Mouse (Mus musculus): ENCODE measurements around the gene Dlgap4. TPM values are rescaled to one million over a fixed set of nuclear protein-coding genes. Genes with fewer than 3 reads are reported as not detected.

Dlgap4 gene
- polyA plus RNA-seq, 1 experiment, result 63.5 TPM

DNA sequence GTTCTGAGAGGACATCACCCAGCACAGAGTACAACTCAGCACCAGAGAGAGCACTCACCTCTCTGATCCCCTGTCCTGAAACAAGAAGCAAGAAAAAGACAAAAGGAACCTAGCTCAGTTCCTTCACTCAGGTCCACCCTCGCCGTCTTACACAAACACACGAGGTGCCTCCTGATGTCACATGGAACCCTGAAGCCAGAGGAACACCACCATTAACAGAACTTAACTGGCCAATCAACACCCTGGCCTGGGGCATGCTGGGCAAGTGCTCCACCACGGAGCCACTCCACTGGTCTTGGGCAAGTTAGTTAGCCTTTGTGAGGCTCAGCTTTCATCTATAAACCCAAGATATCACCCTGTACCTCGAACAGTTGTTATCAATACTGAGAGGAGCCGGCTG lies 193.4 kb downstream of the Dlgap4 start:
- TF ChIP-seq POLR2A (IDR thresholded peaks at IDR 0.05; ENCODE audit: borderline replicate concordance, control insufficient read depth, low read depth, low read length), result no peak
- TF ChIP-seq CTCF (IDR thresholded peaks at IDR 0.05; ENCODE audit: control insufficient read depth, insufficient read depth, low read length), result no peak
- WGBS, result 71% methylated on average over 6 of the region's 6 CpGs
- H3K27ac ChIP-seq (ENCODE audit: control insufficient read depth, insufficient read depth, low read depth, low read length, poor library complexity), result no peak overlapping the region
- no peaks in the 10 kb centered on the region; the same call in 1 of the 2 replicates for H3K4me1 ChIP-seq (ENCODE audit: control insufficient read depth, insufficient read depth, low read length)
- H3K4me3 ChIP-seq (replicated peaks; ENCODE audit: control insufficient read depth, low read depth, low read length), result no peak overlapping the region

GRCm38 (mm10) chr2:156809579-156809978 lies 196.1 kb downstream of the Dlgap4 start:
- no peak overlapping the region for H3K27ac ChIP-seq (ENCODE audit: control insufficient read depth, insufficient read depth, low read depth, low read length, poor library complexity)
- H3K4me3 ChIP-seq (replicated peaks; ENCODE audit: control insufficient read depth, low read depth, low read length), result no peak overlapping the region
- 0% methylated on average over 2 of the region's 2 CpGs for WGBS
- TF ChIP-seq CTCF (IDR thresholded peaks at IDR 0.05; ENCODE audit: control insufficient read depth, insufficient read depth, low read length) (peak; percentile 41; the same call in 1 of the 2 replicates), POLR2A (IDR thresholded peaks at IDR 0.05; ENCODE audit: borderline replicate concordance, control insufficient read depth, low read depth, low read length) (no peak)
- H3K4me1 ChIP-seq (ENCODE audit: control insufficient read depth, insufficient read depth, low read length), result no peaks in the 10 kb centered on the region; the same call in 1 of the 2 replicates

DNA sequence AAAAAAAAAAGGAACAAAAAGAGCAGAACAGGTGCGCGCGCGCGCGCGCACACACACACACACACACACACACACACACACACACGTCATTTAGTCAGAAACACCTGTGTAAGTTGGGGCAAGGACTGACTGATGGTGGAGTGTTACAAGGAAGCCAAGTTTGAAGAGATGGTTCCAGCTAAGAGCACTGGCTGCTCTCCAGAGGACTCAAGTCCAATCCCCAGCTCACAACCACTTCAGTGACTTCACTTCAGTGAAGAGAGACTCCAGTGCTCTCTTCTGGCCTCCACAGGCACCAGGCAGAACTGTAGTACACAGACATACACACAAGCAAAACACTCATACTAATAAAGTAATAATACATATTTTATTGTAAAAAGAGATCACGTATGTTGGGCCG lies 197.2 kb downstream of the Dlgap4 start:
- Histone ChIP-seq H3K27ac (ENCODE audit: control insufficient read depth, insufficient read depth, low read depth, low read length, poor library complexity) (no peak overlapping the region), H3K4me1 (ENCODE audit: control insufficient read depth, insufficient read depth, low read length) (no peaks in the 10 kb centered on the region), H3K4me3 (replicated peaks; ENCODE audit: control insufficient read depth, low read depth, low read length) (no peak overlapping the region)
- WGBS, result 91% methylated on average over 10 of the region's 10 CpGs
- TF ChIP-seq CTCF (IDR thresholded peaks at IDR 0.05; ENCODE audit: control insufficient read depth, insufficient read depth, low read length) (no peak), POLR2A (IDR thresholded peaks at IDR 0.05; ENCODE audit: borderline replicate concordance, control insufficient read depth, low read depth, low read length) (no peak)

DNA sequence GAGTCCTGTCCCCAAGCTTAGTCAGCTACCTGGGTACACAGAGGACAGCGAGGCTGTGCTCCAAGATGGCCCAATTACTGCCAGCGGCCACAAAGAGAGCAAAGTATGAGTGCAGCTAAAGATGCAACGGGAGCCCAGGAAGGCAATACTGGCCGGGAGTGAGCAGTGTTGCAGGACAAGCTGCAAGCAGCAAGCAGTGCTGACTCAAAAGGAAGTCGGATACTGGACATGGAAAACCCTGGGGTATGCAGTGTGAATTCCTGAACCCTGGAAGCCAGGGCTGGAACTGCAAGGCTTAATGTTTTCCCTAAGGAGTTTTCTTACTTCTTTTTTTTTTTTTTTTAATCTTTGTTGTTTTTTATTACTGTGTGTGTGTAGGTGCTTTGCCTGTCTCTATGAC lies 198.1 kb downstream of the Dlgap4 start:
- TF ChIP-seq POLR2A (IDR thresholded peaks at IDR 0.05; ENCODE audit: borderline replicate concordance, control insufficient read depth, low read depth, low read length), result no peak
- TF ChIP-seq CTCF (IDR thresholded peaks at IDR 0.05; ENCODE audit: control insufficient read depth, insufficient read depth, low read length), result no peak
- WGBS, result 79% methylated on average over 5 of the region's 5 CpGs
- Histone ChIP-seq H3K27ac (ENCODE audit: control insufficient read depth, insufficient read depth, low read depth, low read length, poor library complexity) (no peak overlapping the region), H3K4me3 (replicated peaks; ENCODE audit: control insufficient read depth, low read depth, low read length) (no peak overlapping the region), H3K4me1 (ENCODE audit: control insufficient read depth, insufficient read depth, low read length) (no peaks in the 10 kb centered on the region)

Other genes with a start within 250 kb of the Dlgap4 start
- 1.7 and 9.1 TPM in 2 replicates for gene Epb41l1, start 192.8 kb upstream of the Dlgap4 start, polyA plus RNA-seq (2011; ENCODE audit: insufficient read depth, insufficient read length, low replicate concordance, missing spikeins)
- 9.0 and 15.1 TPM in 2 replicates for gene Aar2, start 66.1 kb upstream of the Dlgap4 start, polyA plus RNA-seq (2011; ENCODE audit: insufficient read depth, insufficient read length, low replicate concordance, missing spikeins)
- gene Myl9, start 161.7 kb downstream of the Dlgap4 start, polyA plus RNA-seq (2011; ENCODE audit: insufficient read depth, insufficient read length, low replicate concordance, missing spikeins), result 59.5 and 110 TPM in 2 replicates
- 3.1 and 5.5 TPM in 2 replicates for gene Tgif2, start 226.3 kb downstream of the Dlgap4 start, polyA plus RNA-seq (2011; ENCODE audit: insufficient read depth, insufficient read length, low replicate concordance, missing spikeins)
- 2.2 and 2.7 TPM in 2 replicates for gene 4930518I15Rik, start 244.2 kb downstream of the Dlgap4 start, polyA plus RNA-seq (2011; ENCODE audit: insufficient read depth, insufficient read length, low replicate concordance, missing spikeins)
- 55.4 and 82.3 TPM in 2 replicates for gene Rab5if, start 249.4 kb downstream of the Dlgap4 start, polyA plus RNA-seq (2011; ENCODE audit: insufficient read depth, insufficient read length, low replicate concordance, missing spikeins)

Measured in bone marrow, adult 2 months (tissue).